Mouse (Mus musculus): ENCODE measurements around the gene Usp44.
A peak's percentile ranks its signal among the peaks of the same experiment; 100 is the strongest.
"Not testable (repeated sequence)": the region's sequence is repeated elsewhere in the genome, so short reads cannot be mapped to it uniquely, and the experiment has no call there.

Usp44 gene

DNA sequence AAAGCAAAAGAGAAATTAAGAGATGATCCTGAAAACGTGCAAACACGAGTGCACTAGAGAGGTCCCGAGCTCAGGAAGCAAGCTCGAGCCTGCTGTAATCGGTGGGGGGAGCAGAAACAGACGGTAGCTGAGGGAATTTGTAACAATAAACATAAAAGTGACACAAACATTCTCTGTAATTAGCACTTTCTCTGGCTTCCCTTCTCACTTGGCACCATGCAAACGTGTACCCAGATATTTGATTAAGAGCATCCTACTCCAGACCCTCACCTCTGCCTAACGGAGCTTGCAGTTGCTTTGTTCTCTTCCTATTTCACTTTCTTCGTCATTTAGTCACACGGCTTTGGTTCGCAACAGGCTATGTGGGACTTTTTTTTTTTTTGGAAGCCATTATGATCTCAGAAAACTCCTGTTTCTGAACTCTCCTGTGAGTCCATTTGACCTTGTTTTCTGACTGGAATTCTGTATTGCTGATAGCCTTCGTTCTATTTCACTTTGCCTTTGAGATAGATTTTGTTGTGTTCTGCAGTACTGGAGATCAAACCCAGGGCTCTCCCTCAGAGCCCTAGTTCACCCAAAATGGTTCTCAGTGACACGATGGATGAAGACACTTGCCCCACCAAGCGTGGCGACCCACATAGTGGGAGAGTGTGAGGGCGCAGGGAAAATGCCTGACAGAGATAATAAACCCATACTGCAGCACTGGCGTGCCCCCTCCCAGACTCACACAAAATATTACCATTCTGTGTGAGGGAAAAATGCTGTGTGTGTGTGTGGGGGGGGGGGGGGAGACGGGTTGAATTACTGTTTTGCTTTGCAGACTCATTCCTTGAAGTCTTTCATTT is 597 bp downstream of the Usp44 start:
- peak; percentile 18 for DNase-seq (ENCODE audit: low read depth, low spot score)
- Histone ChIP-seq H3K27me3 (ENCODE audit: control insufficient read depth, insufficient read depth, low read length, poor library complexity, severe bottlenecking) (no peaks in the 10 kb centered on the region; the same call in none of the 2 replicates), H3K36me3 (ENCODE audit: control insufficient read depth, insufficient read depth, low read length, poor library complexity, severe bottlenecking) (no peaks in the 10 kb centered on the region)

DNA sequence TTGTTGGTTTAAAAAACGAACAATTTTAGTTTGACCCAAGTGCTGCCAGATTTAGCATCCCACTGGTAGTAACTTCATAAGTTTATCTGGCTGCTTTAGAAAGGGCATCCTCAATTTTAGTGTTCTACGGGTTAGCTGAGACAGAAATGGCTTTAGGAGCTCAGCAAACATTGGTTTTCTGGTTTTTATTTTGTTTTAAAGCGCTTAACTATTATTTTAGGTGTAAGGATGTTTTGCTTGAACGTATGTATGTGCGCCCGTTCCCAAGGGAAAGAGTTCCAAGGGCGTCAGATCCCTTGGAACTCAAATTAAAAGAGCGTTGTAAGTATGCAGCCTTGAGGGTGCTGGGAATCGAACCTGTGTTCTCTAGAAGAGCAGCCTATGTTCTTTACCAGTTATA is 1.5 kb downstream of the Usp44 start:
- Histone ChIP-seq H3K36me3 (ENCODE audit: control insufficient read depth, insufficient read depth, low read length, poor library complexity, severe bottlenecking) (no peaks in the 10 kb centered on the region), H3K27me3 (ENCODE audit: control insufficient read depth, insufficient read depth, low read length, poor library complexity, severe bottlenecking) (no peaks in the 10 kb centered on the region; the same call in none of the 2 replicates)
- DNase-seq (ENCODE audit: low read depth, low spot score): no peak

DNA sequence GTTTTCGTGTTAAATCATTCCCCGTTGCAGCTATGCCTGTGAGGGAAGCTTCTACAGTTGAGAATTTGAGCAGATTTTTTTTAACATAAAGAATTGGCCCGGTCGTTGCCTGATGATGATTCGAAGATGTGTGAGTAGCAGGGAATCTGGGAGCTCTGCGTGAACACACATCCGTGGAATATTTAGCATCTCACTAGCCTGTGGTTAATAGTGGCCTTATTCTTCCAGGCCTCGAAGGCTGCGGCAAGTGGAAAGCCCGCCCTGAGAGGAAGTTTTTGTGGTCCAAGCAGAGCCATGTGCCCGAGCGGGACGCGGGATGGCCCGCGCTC is 2.0 kb downstream of the Usp44 start:
- Histone ChIP-seq H3K36me3 (ENCODE audit: control insufficient read depth, insufficient read depth, low read length, poor library complexity, severe bottlenecking) (no peaks in the 10 kb centered on the region), H3K27me3 (ENCODE audit: control insufficient read depth, insufficient read depth, low read length, poor library complexity, severe bottlenecking) (no peaks in the 10 kb centered on the region; the same call in none of the 2 replicates)
- DNase-seq (ENCODE audit: low read depth, low spot score): no peak

DNA sequence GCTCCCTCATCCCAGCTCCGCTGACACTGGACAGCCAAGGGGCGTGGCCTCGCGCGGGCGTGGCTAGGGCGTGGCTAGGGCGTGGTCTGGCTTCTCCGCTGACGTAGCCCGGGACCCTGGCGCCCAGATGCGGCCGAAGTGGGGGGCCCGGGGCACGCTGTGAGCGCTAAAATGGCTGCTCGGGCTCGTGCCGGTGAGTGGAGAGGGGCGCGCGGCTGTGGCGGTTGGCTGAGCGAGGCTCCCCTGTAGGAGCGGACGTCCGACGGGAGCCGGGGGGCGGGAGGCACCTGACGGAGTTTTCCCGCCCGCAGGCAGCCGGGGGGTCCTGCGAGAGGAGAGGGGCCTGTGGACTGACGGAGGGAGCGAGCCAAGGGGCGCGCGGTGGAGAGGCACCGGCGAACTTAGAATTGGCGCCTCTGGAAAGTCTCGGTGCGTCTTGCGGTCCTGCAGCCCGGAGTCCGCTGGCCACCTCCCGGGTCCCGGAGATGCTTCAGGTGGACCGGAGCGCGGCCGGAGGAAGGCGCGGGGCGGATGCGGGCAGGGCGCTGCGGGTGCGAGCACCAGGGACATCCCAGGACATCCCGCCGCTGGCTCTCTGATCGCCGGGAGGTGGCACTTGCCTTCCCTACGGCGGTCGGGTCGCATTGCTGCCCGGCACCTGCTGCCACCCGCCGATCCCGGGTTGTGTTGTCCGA is 2.5 kb downstream of the Usp44 start:
- Histone ChIP-seq H3K27me3 (ENCODE audit: control insufficient read depth, insufficient read depth, low read length, poor library complexity, severe bottlenecking) (no peaks in the 10 kb centered on the region; the same call in none of the 2 replicates), H3K36me3 (ENCODE audit: control insufficient read depth, insufficient read depth, low read length, poor library complexity, severe bottlenecking) (no peaks in the 10 kb centered on the region)
- DNase-seq (ENCODE audit: low read depth, low spot score): peak; percentile 64

DNA sequence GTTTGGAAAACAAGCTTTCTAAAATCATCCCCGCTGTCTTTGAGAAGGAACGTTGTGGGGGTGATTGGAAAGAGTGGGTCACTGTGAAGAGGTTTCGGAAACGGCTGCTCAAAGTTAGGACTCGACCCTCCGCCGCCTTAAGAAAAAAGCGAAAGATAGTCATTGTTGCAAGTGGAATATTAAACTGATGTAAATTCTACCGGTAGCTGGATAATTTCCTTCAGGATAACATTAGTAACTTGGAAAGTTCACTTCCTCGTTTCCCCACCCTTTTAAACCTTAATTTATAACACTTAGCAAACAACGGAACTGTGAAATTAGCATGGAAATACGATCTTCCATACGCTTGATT is 3.0 kb downstream of the Usp44 start:
- DNase-seq (ENCODE audit: low read depth, low spot score): no peak

DNA sequence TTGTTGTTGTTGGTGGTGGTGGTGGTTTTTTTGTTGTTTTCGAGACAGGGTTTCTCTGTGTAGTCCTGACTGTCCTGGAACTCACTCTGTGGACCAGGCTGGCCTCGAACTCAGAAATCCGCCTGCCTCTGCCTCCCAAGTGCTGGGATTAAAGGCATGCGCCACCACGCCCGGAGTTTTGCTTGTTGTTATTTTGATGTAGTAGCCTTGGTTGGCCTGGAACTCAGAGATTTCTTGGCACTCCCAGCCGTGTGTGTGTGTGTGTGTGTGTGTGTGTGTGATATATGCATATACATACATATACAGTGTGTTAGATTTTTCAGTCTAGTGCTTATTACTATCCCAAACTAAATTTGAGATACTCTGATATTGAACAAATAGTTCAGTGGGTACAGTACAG is 3.8 kb downstream of the Usp44 start:
- not testable (repeated sequence) for DNase-seq (ENCODE audit: low read depth, low spot score); H3K27me3 ChIP-seq (ENCODE audit: control insufficient read depth, insufficient read depth, low read length, poor library complexity, severe bottlenecking); H3K36me3 ChIP-seq (ENCODE audit: control insufficient read depth, insufficient read depth, low read length, poor library complexity, severe bottlenecking)

More for the DNA sequence above, 3.0 kb downstream of the Usp44 start:
- no peaks in the 10 kb centered on the region; the same call in none of the 2 replicates for H3K27me3 ChIP-seq (ENCODE audit: control insufficient read depth, insufficient read depth, low read length, poor library complexity, severe bottlenecking)
- no peaks in the 10 kb centered on the region for H3K36me3 ChIP-seq (ENCODE audit: control insufficient read depth, insufficient read depth, low read length, poor library complexity, severe bottlenecking)

DNA sequence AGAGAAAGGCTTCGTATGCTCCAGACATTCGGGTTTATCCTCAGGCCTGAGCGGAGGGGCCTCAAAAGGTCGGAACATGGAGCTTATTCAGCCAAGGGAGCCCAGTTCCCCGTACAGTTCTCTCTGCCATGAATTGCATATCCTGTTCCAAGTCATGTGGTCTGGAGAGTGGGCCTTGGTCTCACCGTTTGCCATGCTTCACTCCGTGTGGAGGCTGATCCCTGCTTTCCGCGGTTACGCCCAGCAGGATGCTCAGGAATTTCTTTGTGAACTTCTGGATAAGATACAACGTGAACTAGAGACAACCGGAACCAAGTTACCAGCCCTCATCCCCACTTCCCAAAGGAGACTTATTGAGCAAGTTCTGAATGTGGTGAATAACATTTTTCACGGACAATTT is 15.4 kb downstream of the Usp44 start:
- DNase-seq (ENCODE audit: low read depth, low spot score): no peak
- Histone ChIP-seq H3K36me3 (ENCODE audit: control insufficient read depth, insufficient read depth, low read length, poor library complexity, severe bottlenecking) (no peaks in the 10 kb centered on the region), H3K27me3 (ENCODE audit: control insufficient read depth, insufficient read depth, low read length, poor library complexity, severe bottlenecking) (no peaks in the 10 kb centered on the region)

DNA sequence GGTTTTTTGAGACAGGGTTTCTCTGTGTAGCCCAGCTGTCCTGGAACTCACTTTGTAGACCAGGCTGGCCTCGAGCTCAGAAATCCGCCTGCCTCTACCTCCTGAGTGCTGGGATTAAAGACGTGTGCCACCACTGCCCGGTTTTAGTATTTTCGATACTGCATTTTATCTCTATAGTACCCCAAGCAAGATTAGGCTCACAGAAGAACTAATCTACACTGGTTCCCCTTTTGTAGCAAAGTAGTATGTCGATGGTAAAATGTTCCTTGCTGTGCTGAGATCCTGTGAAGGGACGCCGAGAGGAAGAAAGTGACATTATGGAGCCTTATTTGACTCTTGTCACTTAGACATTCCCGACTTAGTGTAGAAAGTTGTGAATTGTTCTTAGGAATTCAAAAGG is 23.8 kb downstream of the Usp44 start:
- no peaks in the 10 kb centered on the region for H3K27me3 ChIP-seq (ENCODE audit: control insufficient read depth, insufficient read depth, low read length, poor library complexity, severe bottlenecking)
- H3K36me3 ChIP-seq (ENCODE audit: control insufficient read depth, insufficient read depth, low read length, poor library complexity, severe bottlenecking): no peaks in the 10 kb centered on the region
- DNase-seq (ENCODE audit: low read depth, low spot score): no peak

DNA sequence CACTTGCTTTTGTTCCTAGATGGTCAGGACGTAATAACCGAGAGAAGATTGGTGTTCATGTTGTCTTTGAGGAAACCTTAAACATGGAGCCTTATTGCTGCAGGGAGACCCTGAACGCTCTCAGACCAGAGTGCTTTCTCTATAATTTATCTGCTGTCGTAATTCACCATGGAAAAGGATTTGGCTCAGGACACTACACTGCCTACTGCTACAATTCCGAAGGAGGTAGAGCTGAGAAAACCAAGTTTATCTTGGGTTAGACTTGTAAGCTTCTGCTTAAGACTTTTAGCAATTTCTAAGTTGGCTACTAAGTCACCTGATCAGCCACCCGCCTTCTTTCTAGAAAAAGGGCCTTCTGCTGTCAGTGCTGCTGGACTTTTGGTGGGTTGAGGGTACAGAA is 24.7 kb downstream of the Usp44 start:
- peaks cover 2% of the 10 kb centered on the region; the same call in 1 of the 2 replicates for H3K36me3 ChIP-seq (ENCODE audit: control insufficient read depth, insufficient read depth, low read length, poor library complexity, severe bottlenecking)
- DNase-seq (ENCODE audit: low read depth, low spot score): no peak
- no peaks in the 10 kb centered on the region for H3K27me3 ChIP-seq (ENCODE audit: control insufficient read depth, insufficient read depth, low read length, poor library complexity, severe bottlenecking)

DNA sequence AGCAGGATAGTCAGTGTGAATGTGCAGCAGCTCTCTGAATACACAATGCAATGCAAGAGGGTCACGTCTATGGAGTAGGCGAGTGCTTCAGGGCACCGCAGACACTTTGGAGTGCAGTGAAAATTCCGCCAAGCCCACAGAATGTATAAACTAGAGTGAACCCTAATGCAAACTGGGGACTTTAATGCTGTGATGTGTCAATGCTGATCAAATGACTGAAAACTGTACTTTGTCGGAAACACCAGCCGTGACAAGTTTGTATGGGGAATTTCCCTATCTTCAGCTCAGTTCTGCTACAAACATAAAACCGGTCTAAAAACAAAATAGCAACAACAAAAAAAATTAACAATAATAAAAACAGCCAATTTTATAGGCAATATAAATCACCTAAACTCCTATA is 37.0 kb downstream of the Usp44 start:
- DNase-seq (ENCODE audit: low read depth, low spot score): no peak
- peaks cover 11% of the 10 kb centered on the region; the same call in 1 of the 2 replicates for H3K36me3 ChIP-seq (ENCODE audit: control insufficient read depth, insufficient read depth, low read length, poor library complexity, severe bottlenecking)
- H3K27me3 ChIP-seq (ENCODE audit: control insufficient read depth, insufficient read depth, low read length, poor library complexity, severe bottlenecking): no peaks in the 10 kb centered on the region

DNA sequence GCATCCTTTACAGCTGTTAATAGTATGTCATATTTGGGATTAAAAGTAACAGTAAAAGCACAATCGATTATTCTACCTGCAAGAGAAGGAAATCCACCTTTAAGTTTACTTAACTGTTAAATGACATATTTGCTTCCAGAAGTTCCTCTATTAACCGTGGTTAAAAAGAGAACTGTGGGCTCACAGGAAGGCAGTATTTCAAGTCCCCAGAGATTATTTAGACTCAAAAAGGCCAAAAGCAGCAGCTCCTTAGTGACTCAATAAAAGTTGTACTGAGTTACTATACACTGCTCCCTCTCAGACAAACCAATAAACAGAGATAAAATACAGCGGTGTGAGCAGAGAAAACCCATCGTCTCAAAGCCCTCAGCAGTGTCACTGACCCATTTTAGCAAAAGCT is 37.5 kb downstream of the Usp44 start:
- Histone ChIP-seq H3K36me3 (ENCODE audit: control insufficient read depth, insufficient read depth, low read length, poor library complexity, severe bottlenecking) (peaks cover 11% of the 10 kb centered on the region; the same call in 1 of the 2 replicates), H3K27me3 (ENCODE audit: control insufficient read depth, insufficient read depth, low read length, poor library complexity, severe bottlenecking) (no peaks in the 10 kb centered on the region)
- DNase-seq (ENCODE audit: low read depth, low spot score): no peak

DNA sequence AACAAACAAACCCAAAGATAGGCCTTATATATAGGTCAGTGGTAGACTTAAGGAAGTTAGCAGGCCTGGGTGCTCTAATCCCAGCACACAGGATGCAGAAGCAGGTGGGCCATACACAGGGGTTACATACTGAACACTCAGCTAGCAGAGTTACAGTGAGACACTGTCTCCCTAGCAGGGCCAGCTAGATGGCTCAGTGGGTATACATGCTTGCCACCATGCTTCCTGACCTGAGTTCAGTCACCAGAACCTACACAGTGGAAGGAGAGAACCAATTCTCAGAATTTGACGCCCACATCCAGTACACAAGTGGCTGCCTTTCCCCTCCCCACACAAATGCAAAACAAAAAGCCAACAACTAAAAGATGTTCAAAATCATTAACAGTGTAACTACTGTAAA is 45.4 kb downstream of the Usp44 start:
- no peak for DNase-seq (ENCODE audit: low read depth, low spot score)
- H3K36me3 ChIP-seq (ENCODE audit: control insufficient read depth, insufficient read depth, low read length, poor library complexity, severe bottlenecking): peaks cover 5% of the 10 kb centered on the region
- H3K27me3 ChIP-seq (ENCODE audit: control insufficient read depth, insufficient read depth, low read length, poor library complexity, severe bottlenecking): no peaks in the 10 kb centered on the region; the same call in 1 of the 2 replicates

DNA sequence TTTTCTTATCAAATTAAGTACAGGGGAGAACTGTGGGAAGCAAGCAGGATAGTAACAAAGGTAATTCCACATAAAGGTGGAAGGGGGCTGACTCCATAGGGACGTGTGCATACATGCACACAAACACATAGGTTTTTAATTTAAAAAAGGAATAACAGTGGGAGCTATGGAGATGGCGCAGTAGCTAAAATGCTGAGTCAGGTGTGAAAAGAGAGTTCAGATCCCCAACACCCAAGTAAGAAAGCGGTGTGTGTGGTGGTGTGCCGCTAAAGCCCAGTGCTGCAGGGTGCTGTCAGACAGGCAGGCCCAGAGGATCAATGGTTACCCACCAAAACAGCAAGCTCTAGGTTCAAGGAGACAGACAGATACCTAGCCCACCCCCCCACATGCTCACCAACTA is 47.4 kb downstream of the Usp44 start:
- H3K36me3 ChIP-seq (ENCODE audit: control insufficient read depth, insufficient read depth, low read length, poor library complexity, severe bottlenecking): peaks cover 5% of the 10 kb centered on the region
- DNase-seq (ENCODE audit: low read depth, low spot score): no peak
- no peaks in the 10 kb centered on the region; the same call in 1 of the 2 replicates for H3K27me3 ChIP-seq (ENCODE audit: control insufficient read depth, insufficient read depth, low read length, poor library complexity, severe bottlenecking)

DNA sequence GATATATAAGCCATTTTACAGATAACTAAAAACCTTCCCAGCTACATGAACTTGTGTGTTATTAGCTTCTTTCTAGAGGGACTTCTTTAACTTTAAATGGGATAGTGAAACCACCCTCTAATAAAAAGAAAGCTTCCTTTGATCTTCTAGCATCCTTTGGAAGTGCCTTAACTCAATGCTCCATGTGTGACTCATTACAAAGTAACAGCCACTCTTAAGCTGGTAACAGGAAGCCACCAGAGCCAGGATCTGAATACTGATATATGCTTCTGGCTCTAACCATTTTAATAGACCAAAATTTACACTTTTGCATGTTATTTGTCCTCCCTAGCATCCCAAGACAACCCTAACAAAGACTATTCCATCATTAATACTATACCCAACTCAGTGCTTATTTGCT is 50.6 kb downstream of the Usp44 start:
- DNase-seq (ENCODE audit: low read depth, low spot score): no peak
- no peaks in the 10 kb centered on the region; the same call in 1 of the 2 replicates for H3K27me3 ChIP-seq (ENCODE audit: control insufficient read depth, insufficient read depth, low read length, poor library complexity, severe bottlenecking)

DNA sequence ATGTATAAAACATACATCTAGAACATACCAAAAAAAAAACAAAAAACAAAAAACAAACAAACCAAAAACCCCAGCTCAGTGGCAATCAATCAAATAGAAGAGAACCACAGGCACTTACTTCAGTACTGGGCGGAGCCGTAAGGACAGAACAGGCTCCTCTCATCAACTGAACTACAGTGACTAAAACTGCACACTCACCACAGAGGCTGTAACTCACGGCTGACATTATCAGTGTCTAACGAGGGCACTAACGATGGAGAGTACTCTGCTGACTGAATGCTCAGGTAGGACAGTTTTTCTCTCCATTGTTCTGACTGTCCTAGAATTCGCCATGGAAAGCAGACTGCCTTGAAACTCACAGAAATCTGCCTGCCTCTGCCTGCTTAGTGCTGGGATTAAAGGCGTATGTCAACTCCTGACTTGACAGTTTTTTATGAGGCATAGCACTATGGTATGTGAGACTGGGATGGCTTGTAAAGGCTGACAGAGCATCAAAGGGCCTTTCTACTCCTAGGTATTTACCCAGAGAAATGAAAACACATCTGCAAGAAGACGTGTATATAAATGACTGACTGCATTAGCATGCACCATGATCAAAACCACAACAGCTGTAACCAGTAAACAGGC is 51.5 kb downstream of the Usp44 start:
- H3K36me3 ChIP-seq (ENCODE audit: control insufficient read depth, insufficient read depth, low read length, poor library complexity, severe bottlenecking): peaks cover 8% of the 10 kb centered on the region
- H3K27me3 ChIP-seq (ENCODE audit: control insufficient read depth, insufficient read depth, low read length, poor library complexity, severe bottlenecking): no peaks in the 10 kb centered on the region; the same call in 1 of the 2 replicates
- no peak for DNase-seq (ENCODE audit: low read depth, low spot score)

More for the DNA sequence above, 50.6 kb downstream of the Usp44 start:
- peaks cover 8% of the 10 kb centered on the region for H3K36me3 ChIP-seq (ENCODE audit: control insufficient read depth, insufficient read depth, low read length, poor library complexity, severe bottlenecking)

All from splenic B cell, adult 2 months (primary cell).